Mouse (Mus musculus): ENCODE data around the gene Foxq1. TPM values are rescaled to one million over a fixed set of nuclear protein-coding genes. Genes with fewer than 3 reads are reported as not detected.
A peak's percentile ranks its signal among the peaks of the same experiment; 100 is the strongest.

The Foxq1 gene
- polyA plus RNA-seq, 2 experiments: 0.40 to 0.50 TPM

DNA sequence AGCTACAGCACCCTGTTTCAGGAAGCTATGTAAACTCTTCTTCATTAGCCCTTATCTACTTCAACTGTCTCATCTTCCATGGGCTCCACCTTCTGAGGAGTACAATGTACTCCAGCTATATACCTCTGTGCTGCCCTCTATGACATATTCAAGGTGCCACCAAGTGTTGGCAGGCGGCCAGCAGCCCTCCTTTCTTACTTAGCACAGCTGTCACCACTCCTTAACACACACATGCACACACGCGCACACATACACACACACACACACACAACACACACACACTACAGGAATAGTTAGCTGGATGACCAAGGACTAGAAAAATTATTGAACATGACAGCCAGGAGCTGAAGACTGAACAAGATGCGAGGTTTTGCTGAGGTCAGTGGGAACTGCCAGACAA lies 31.0 kb upstream of the Foxq1 start:
- TF ChIP-seq EP300 (IDR thresholded peaks at IDR 0.05; ENCODE audit: low read depth): no peak
- no peak for TF ChIP-seq CTCF (IDR thresholded peaks at IDR 0.05; ENCODE audit: low read depth)
- H3K9ac ChIP-seq (replicated peaks): no peak overlapping the region
- H3K4me2 ChIP-seq (ENCODE audit: low read depth): no peak overlapping the region
- H3K27me3 ChIP-seq (ENCODE audit: control insufficient read depth, insufficient read depth, low read length): no peaks in the 10 kb centered on the region
- no peaks in the 10 kb centered on the region for H3K9me3 ChIP-seq (ENCODE audit: control insufficient read depth, low read length)
- no peak overlapping the region for H3K4me3 ChIP-seq (ENCODE audit: insufficient read depth in 1 of 2, low read depth in 2 of 2, low read length in 2 of 2)
- no peaks in the 10 kb centered on the region for H3K36me3 ChIP-seq (replicated peaks; ENCODE audit: control insufficient read depth, insufficient read depth, low read depth)
- ATAC-seq (ENCODE audit: insufficient read depth) (no peak), DNase-seq (ENCODE audit: low read depth in 3 of 3, low spot score in 3 of 3) (no peak)
- no peak overlapping the region for H3K27ac ChIP-seq
- WGBS (ENCODE audit: insufficient replicate concordance): 72% methylated on average over 4 of the region's 4 CpGs
- H3K4me1 ChIP-seq (replicated peaks; ENCODE audit: control insufficient read depth in 2 of 2, insufficient read depth in 2 of 2, low read length in 1 of 2): no peaks in the 10 kb centered on the region

DNA sequence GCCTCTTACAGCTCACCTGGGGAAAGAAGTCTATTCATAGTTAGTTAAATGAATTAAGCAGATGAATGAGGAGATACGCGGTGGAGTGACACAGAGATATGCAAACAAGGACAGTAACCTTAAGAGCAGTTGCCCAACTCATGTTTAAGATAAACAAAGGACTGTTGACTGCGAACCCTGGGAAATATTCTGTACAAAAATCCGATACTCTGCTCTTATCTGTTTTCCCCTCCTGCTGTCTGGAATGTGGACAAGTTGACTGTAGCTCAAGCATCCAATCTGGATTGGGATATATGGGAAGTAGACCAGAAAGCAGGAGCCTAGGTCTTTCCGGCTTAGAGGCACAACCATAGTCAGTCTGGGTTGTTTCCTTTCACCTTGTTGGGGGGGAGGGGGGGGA lies 24.7 kb upstream of the Foxq1 start:
- Histone ChIP-seq H3K27ac (no peak overlapping the region), H3K9ac (replicated peaks) (no peak overlapping the region), H3K4me1 (replicated peaks; ENCODE audit: control insufficient read depth in 2 of 2, insufficient read depth in 2 of 2, low read length in 1 of 2) (peaks cover 0 to 7% of the 10 kb centered on the region in 2 experiments; a peak in 2 of 4 replicates), H3K27me3 (ENCODE audit: control insufficient read depth, insufficient read depth, low read length) (no peaks in the 10 kb centered on the region), H3K36me3 (replicated peaks; ENCODE audit: control insufficient read depth, insufficient read depth, low read depth) (no peaks in the 10 kb centered on the region), H3K4me2 (ENCODE audit: low read depth) (no peak overlapping the region), H3K4me3 (ENCODE audit: insufficient read depth in 1 of 2, low read depth in 2 of 2, low read length in 2 of 2) (no peak overlapping the region), H3K9me3 (ENCODE audit: control insufficient read depth, low read length) (no peaks in the 10 kb centered on the region)
- TF ChIP-seq CTCF (IDR thresholded peaks at IDR 0.05; ENCODE audit: low read depth): no peak
- no peak for TF ChIP-seq EP300 (IDR thresholded peaks at IDR 0.05; ENCODE audit: low read depth)
- ATAC-seq (ENCODE audit: insufficient read depth) (no peak), DNase-seq (ENCODE audit: low read depth in 3 of 3, low spot score in 3 of 3) (peak in 1 of 3 experiments; percentile 4)
- WGBS (ENCODE audit: insufficient replicate concordance): 48% methylated on average over 5 of the region's 5 CpGs

DNA sequence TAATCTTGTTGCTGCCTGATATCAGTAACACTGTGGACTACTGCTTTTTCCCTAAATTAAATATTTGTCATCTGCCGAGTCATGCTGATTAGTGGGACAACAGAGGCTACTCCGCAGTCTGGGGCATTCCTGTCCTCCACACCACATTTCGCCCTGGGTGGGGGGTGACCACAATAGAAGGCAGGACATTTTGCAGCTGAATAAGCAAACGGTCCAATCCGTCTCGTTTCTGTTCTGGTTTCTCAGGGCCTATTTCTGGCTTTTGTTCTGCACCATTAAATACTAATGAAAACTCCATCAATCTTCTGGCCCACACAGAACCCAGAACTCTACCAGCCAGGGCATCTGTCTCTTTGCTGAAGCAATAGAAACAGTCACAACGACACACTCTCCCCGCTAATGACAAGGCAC lies 24.3 kb upstream of the Foxq1 start:
- H3K27ac ChIP-seq: no peak overlapping the region
- no peak for DNase-seq (ENCODE audit: low read depth in 3 of 3, low spot score in 3 of 3)
- TF ChIP-seq EP300 (IDR thresholded peaks at IDR 0.05; ENCODE audit: low read depth): no peak
- no peak for TF ChIP-seq CTCF (IDR thresholded peaks at IDR 0.05; ENCODE audit: low read depth)
- no peak overlapping the region for H3K9ac ChIP-seq (replicated peaks)
- no peaks in the 10 kb centered on the region for H3K9me3 ChIP-seq (ENCODE audit: control insufficient read depth, low read length)
- H3K27me3 ChIP-seq (ENCODE audit: control insufficient read depth, insufficient read depth, low read length): no peaks in the 10 kb centered on the region
- H3K4me3 ChIP-seq (ENCODE audit: insufficient read depth in 1 of 2, low read depth in 2 of 2, low read length in 2 of 2): no peak overlapping the region
- peaks cover 0 to 7% of the 10 kb centered on the region in 2 experiments; a peak in 2 of 4 replicates for H3K4me1 ChIP-seq (replicated peaks; ENCODE audit: control insufficient read depth in 2 of 2, insufficient read depth in 2 of 2, low read length in 1 of 2)
- no peak overlapping the region for H3K4me2 ChIP-seq (ENCODE audit: low read depth)
- ATAC-seq (ENCODE audit: insufficient read depth): 0 out of 2 replicates have a peak, but pooled peaks have one; percentile 23
- WGBS (ENCODE audit: insufficient replicate concordance): 35% methylated on average over 8 of the region's 8 CpGs
- H3K36me3 ChIP-seq (replicated peaks; ENCODE audit: control insufficient read depth, insufficient read depth, low read depth): no peaks in the 10 kb centered on the region

DNA sequence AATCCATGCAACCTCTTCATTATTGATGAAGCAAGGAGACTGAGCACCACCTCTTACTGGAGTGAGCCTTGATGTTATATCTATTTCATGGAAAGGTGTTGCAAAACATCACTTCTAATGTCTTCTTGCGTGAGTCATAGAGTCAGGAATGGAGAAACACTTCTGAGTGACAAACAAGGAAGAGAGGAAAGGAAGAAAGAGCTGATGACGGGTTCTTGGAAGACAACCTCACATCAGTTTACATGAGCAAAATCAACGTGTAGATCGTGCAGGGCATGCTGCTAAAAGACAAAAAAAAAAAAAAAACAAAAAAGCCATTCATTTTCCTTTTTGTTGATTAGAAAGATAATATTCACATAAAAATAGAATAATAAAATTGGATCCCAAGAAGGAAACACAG lies 21.2 kb upstream of the Foxq1 start:
- H3K4me1 ChIP-seq (replicated peaks; ENCODE audit: control insufficient read depth in 2 of 2, insufficient read depth in 2 of 2, low read length in 1 of 2): peaks cover 0 to 7% of the 10 kb centered on the region in 2 experiments; a peak in 2 of 4 replicates
- H3K27me3 ChIP-seq (ENCODE audit: control insufficient read depth, insufficient read depth, low read length): no peaks in the 10 kb centered on the region
- no peak overlapping the region for H3K9ac ChIP-seq (replicated peaks)
- no peaks in the 10 kb centered on the region for H3K9me3 ChIP-seq (ENCODE audit: control insufficient read depth, low read length)
- no peak for DNase-seq (ENCODE audit: low read depth in 3 of 3, low spot score in 3 of 3)
- 59% methylated on average over 4 of the region's 4 CpGs for WGBS (ENCODE audit: insufficient replicate concordance)
- TF ChIP-seq CTCF (IDR thresholded peaks at IDR 0.05; ENCODE audit: low read depth) (no peak), EP300 (IDR thresholded peaks at IDR 0.05; ENCODE audit: low read depth) (no peak)
- H3K36me3 ChIP-seq (replicated peaks; ENCODE audit: control insufficient read depth, insufficient read depth, low read depth): no peaks in the 10 kb centered on the region
- no peak overlapping the region for H3K4me2 ChIP-seq (ENCODE audit: low read depth)
- ATAC-seq (ENCODE audit: insufficient read depth): no peak
- no peak overlapping the region for H3K4me3 ChIP-seq (ENCODE audit: insufficient read depth in 1 of 2, low read depth in 2 of 2, low read length in 2 of 2)
- H3K27ac ChIP-seq: no peak overlapping the region

DNA sequence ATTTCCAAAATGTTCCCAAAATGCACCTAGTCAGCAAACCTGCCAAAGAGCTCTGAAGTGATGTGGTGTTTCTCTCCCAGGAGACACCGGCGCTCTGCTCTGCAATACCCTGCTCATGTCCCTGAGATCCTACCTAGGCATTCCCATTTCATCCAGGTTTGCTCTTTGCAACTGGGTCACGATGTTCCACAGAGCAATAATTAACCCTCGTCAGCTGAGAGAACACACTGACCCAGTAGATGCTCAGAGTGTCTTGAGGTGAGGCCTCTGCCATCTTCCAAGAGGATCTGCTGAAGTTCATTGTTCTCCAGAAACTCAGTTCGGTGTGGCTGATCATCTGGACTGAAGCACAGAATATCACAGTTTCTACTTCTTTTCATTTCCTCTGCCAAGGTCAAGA lies 12.9 kb upstream of the Foxq1 start:
- DNase-seq (ENCODE audit: low read depth in 3 of 3, low spot score in 3 of 3) (no peak), ATAC-seq (ENCODE audit: insufficient read depth) (no peak)
- no peaks in the 10 kb centered on the region for H3K27me3 ChIP-seq (ENCODE audit: control insufficient read depth, insufficient read depth, low read length)
- no peak overlapping the region for H3K9ac ChIP-seq (replicated peaks)
- TF ChIP-seq EP300 (IDR thresholded peaks at IDR 0.05; ENCODE audit: low read depth) (no peak), CTCF (IDR thresholded peaks at IDR 0.05; ENCODE audit: low read depth) (no peak)
- 68% methylated on average over 5 of the region's 5 CpGs for WGBS (ENCODE audit: insufficient replicate concordance)
- no peaks in the 10 kb centered on the region for H3K9me3 ChIP-seq (ENCODE audit: control insufficient read depth, low read length)
- H3K4me3 ChIP-seq (ENCODE audit: insufficient read depth in 1 of 2, low read depth in 2 of 2, low read length in 2 of 2): no peak overlapping the region
- H3K27ac ChIP-seq: no peak overlapping the region
- H3K36me3 ChIP-seq (replicated peaks; ENCODE audit: control insufficient read depth, insufficient read depth, low read depth): no peaks in the 10 kb centered on the region
- no peak overlapping the region for H3K4me2 ChIP-seq (ENCODE audit: low read depth)
- H3K4me1 ChIP-seq (replicated peaks; ENCODE audit: control insufficient read depth in 2 of 2, insufficient read depth in 2 of 2, low read length in 1 of 2): peaks cover 0 to 3% of the 10 kb centered on the region in 2 experiments; a peak in 1 of 4 replicates
